Mouse (Mus musculus): Measurements from ENCODE around the gene Gm49380.

The Gm49380 gene

GRCm38 (mm10) chr9:44087761-44088455, 25.4 kb downstream of the Gm49380 start:
- DNase-seq, result no peak

- peak; percentile 67 for DNase-seq
Measured at GRCm38 (mm10) chr9:44086960-44087359, 26.3 kb downstream of the Gm49380 start.

- DNase-seq, result peak; percentile 64
Measured at GRCm38 (mm10) chr9:44085741-44086665, 27.3 kb downstream of the Gm49380 start.

GRCm38 (mm10) chr9:44085276-44085675, 28.0 kb downstream of the Gm49380 start:
- no peak for DNase-seq

GRCm38 (mm10) chr9:44084659-44085229, 28.6 kb downstream of the Gm49380 start:
- peak; percentile 98 for DNase-seq

- DNase-seq, result no peak
Measured at GRCm38 (mm10) chr9:44084236-44084635, 29.1 kb downstream of the Gm49380 start.

- DNase-seq, result peak; percentile 85
Measured at GRCm38 (mm10) chr9:44083392-44084121, 29.7 kb downstream of the Gm49380 start.

GRCm38 (mm10) chr9:44082266-44082665, 31.0 kb downstream of the Gm49380 start:
- DNase-seq, result no peak

- DNase-seq, result no peak
Measured at GRCm38 (mm10) chr9:44081581-44081980, 31.7 kb downstream of the Gm49380 start.

- DNase-seq, result peak; percentile 70
Measured at GRCm38 (mm10) chr9:44080953-44081352, 32.3 kb downstream of the Gm49380 start.

- DNase-seq, result peak; percentile 89
Measured at GRCm38 (mm10) chr9:44079997-44080780, 33.1 kb downstream of the Gm49380 start.

GRCm38 (mm10) chr9:44078955-44079756, 34.1 kb downstream of the Gm49380 start:
- peak; percentile 95 for DNase-seq

GRCm38 (mm10) chr9:44078136-44078797, 35.0 kb downstream of the Gm49380 start:
- DNase-seq, result peak; percentile 58

GRCm38 (mm10) chr9:44077266-44077910, 35.9 kb downstream of the Gm49380 start:
- DNase-seq, result no peak

- DNase-seq, result peak; percentile 88
Measured at GRCm38 (mm10) chr9:44076764-44077120, 36.6 kb downstream of the Gm49380 start.

- DNase-seq, result no peak
Measured at GRCm38 (mm10) chr9:44075996-44076763, 37.1 kb downstream of the Gm49380 start.

GRCm38 (mm10) chr9:44075276-44075995, 37.9 kb downstream of the Gm49380 start:
- DNase-seq, result no peak

Measured in kidney, postnatal 14 days (tissue).